Mouse (Mus musculus) spleen, adult 2 months (tissue): ENCODE data around the gene Usp24. TPM values are rescaled to one million over a fixed set of nuclear protein-coding genes. Genes with fewer than 3 reads are reported as not detected.
"Not testable (repeated sequence)": the region's sequence is repeated elsewhere in the genome, so short reads cannot be mapped to it uniquely, and the experiment has no call there.

Experiments
- DNase-seq, 2 experiments: peaks; one replicate each; pipeline versions ENCODE4 v3.0.0 to v3.0.0-alpha.2; 2012 to 2021; ENCODE audit warnings: low spot score in 2 of 2, low read depth in 1 of 2
- H3K27ac ChIP-seq: fragments of 200-500 bp; 2 replicates; pipeline ENCODE4 v1.5.1; 2012; ENCODE audit warnings: low read length, inconsistent platforms; ENCODE audit not compliant: insufficient read depth
- H3K27me3 ChIP-seq: fragments of 200-500 bp; 2 replicates; pipeline ENCODE4 v1.6.1; 2012; ENCODE audit warnings: mild to moderate bottlenecking, moderate library complexity, low read length, inconsistent platforms; ENCODE audit not compliant: control insufficient read depth, insufficient read depth
- H3K36me3 ChIP-seq: fragments of 200-500 bp; 2 replicates; pipeline ENCODE4 v1.6.1; 2012; ENCODE audit warnings: mild to moderate bottlenecking, low read length, inconsistent platforms; ENCODE audit not compliant: control insufficient read depth, insufficient read depth
- H3K4me1 ChIP-seq: fragments of 200-500 bp; 2 replicates; pipeline ENCODE4 v1.6.1; 2011; ENCODE audit warnings: inconsistent platforms; ENCODE audit not compliant: control insufficient read depth, insufficient read depth, insufficient read length
- H3K4me3 ChIP-seq: fragments of 200-500 bp; 2 replicates; pipeline ENCODE4 v1.5.1; 2011; ENCODE audit warnings: mild to moderate bottlenecking, inconsistent platforms; ENCODE audit not compliant: insufficient read depth, insufficient read length; ENCODE audit errors: extremely low read depth
- CTCF ChIP-seq: fragments of 200-500 bp; IDR thresholded peaks from 2 replicates; pipeline ENCODE4 v1.5.1; 2011; ENCODE audit warnings: mild to moderate bottlenecking, inconsistent platforms; ENCODE audit not compliant: insufficient read depth, insufficient read length, insufficient replicate concordance; ENCODE audit errors: extremely low read depth
- POLR2A ChIP-seq: fragments of 200-500 bp; IDR thresholded peaks from 2 replicates; pipeline ENCODE4 v1.6.1; 2011; ENCODE audit warnings: low read depth, low read length, inconsistent platforms
- WGBS: fragments of 180-500 bp; shearing (Covaris S2); methylation state at CpG from one replicate; pipeline ENCODE4 v1.1.7; 2018; 5-methylcytosine and 5-hydroxymethylcytosine counted together
- polyA plus RNA-seq: library from polyadenylated mRNA; depleted of rRNA; stranded (reverse); fragments of >200 nt; gene quantifications from 2 replicates; pipeline ENCODE4 v1.2.3, GENCODE M21; 2012

Usp24 gene
- polyA plus RNA-seq, 1 experiment: 12.1 TPM

DNA sequence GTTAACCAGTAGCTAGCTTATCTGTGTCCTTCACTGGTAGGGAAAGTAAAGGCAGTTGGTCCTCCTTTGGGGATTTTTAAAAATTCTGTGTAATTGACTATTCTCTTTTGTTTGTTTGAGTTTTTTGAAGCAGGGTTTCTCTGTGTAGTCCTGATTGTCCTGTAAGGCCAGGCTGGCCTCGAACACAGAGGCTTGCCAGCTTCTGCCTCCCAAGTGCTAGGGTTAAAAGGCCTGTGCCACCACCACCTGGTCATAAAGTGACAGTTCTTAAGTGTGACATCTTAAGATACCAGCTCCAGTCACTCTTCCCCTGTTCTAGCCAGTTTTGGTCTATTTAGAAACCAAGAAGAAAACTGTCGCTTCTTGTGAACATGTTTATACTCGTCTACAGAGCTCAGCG lies 2.2 kb downstream of the Usp24 start:
- WGBS: 64% methylated on average over 4 of the region's 4 CpGs

DNA sequence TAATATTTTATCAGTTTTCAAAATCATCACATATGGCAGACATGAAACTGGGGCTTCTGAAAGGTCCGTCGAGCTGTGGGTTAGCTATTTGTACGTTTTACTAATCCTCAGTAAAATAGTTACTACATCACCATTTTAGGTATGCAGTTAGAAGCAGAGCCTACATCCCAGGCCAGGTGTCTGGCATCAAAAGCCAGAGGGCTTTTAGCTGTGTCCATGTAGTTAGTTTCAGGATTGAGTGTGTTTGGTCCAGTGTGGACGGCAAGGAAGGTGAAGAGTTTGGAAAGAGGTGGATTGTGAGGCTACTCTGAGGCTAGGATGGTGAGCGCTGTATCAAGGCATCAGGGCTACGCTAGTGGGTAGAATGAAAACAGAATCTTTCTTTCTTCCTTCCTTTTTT lies 3.0 kb downstream of the Usp24 start:
- WGBS: 86% methylated on average over 6 of the region's 6 CpGs
- no peak overlapping the region for H3K4me3 ChIP-seq
- no peak for TF ChIP-seq POLR2A
- no peak for TF ChIP-seq CTCF
- H3K27ac ChIP-seq: no peak overlapping the region
- no peak for DNase-seq
- peaks cover 20% of the 10 kb centered on the region for H3K4me1 ChIP-seq
- H3K36me3 ChIP-seq: no peaks in the 10 kb centered on the region
- H3K27me3 ChIP-seq: 0 out of 2 replicates have a peak, but pooled peaks cover 1% of the 10 kb centered on the region

More for the DNA sequence above, 2.2 kb downstream of the Usp24 start:
- Histone ChIP-seq H3K4me1 (peaks cover 25% of the 10 kb centered on the region), H3K27me3 (0 out of 2 replicates have a peak, but pooled peaks cover 1% of the 10 kb centered on the region), H3K27ac (no peak overlapping the region), H3K4me3 (no peak overlapping the region), H3K36me3 (no peaks in the 10 kb centered on the region)
- no peak for DNase-seq
- TF ChIP-seq POLR2A (no peak), CTCF (peak; percentile 12; the same call in 1 of the 2 replicates)

DNA sequence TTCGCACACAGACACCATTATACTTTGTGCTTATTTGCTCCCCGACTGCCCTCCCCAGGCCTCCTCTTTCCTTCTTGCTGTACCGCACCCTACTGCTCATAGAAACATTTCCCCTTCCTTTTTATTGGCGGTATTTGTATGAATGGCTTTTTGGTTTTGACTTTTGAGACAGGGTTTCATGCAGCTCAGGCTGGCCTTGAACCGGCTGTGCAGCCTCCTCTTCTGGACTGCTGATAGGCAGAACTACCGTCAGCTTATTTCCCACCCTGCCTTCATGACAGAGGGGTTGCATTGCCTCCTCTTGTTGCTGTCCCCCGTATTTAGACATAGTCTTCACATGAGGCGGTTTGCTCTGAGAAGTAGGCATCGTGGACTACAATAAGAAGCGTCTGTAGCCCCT lies 6.8 kb downstream of the Usp24 start:
- no peak for DNase-seq
- Histone ChIP-seq H3K4me3 (no peak overlapping the region), H3K27ac (no peak overlapping the region), H3K36me3 (no peaks in the 10 kb centered on the region), H3K4me1 (peaks cover 9% of the 10 kb centered on the region), H3K27me3 (no peaks in the 10 kb centered on the region)
- no peak for TF ChIP-seq POLR2A
- no peak for TF ChIP-seq CTCF
- 82% methylated on average over 10 of the region's 10 CpGs for WGBS

DNA sequence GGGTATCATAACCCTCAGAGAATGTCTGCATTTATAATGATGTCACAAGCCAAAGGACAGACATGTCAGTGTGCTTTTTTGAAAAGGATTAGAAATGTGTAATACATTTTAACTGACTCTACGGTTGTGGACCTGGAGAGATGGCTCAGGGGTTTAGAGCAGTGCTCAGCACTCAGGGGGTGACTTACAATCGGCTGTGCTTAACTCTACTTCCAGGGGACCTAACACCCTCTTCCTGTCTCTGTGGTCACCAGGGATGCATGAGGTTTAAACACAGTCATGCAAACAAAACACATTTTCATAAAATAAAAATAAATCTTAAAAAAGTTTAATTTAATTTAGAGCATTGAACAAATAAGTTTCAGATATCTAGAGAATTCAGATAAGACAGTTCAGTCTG lies 7.3 kb downstream of the Usp24 start:
- Histone ChIP-seq H3K27ac (no peak overlapping the region), H3K4me1 (peaks cover 9% of the 10 kb centered on the region), H3K36me3 (no peaks in the 10 kb centered on the region), H3K4me3 (no peak overlapping the region), H3K27me3 (no peaks in the 10 kb centered on the region)
- TF ChIP-seq CTCF: no peak
- no peak for TF ChIP-seq POLR2A
- WGBS: 18% methylated on average over 2 of the region's 2 CpGs
- DNase-seq: no peak

DNA sequence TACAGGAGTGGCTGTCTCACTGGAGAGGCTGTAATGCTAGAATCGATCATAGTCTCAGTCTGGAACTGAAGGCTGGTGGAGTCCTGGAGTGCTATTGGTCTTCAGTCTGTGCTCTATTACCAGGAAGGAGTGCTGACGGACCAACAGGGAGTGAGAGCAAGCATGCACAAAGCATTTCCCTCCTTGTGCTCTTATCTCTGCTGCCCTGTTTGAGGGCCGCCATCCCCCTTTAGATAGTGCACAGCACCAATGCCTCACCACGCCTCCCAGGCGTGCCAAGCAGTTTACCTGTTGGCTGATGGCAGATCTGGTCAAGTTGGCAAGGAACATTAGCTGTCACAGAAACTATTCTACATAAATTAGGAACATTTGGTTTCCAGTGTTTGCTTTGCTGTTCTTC lies 11.4 kb downstream of the Usp24 start:
- Histone ChIP-seq H3K36me3 (no peaks in the 10 kb centered on the region), H3K4me3 (no peak overlapping the region), H3K27ac (no peak overlapping the region), H3K4me1 (peaks cover 5% of the 10 kb centered on the region; the same call in 1 of the 2 replicates), H3K27me3 (no peaks in the 10 kb centered on the region)
- no peak for DNase-seq
- TF ChIP-seq CTCF (no peak), POLR2A (no peak)
- WGBS: 88% methylated on average over 5 of the region's 5 CpGs

DNA sequence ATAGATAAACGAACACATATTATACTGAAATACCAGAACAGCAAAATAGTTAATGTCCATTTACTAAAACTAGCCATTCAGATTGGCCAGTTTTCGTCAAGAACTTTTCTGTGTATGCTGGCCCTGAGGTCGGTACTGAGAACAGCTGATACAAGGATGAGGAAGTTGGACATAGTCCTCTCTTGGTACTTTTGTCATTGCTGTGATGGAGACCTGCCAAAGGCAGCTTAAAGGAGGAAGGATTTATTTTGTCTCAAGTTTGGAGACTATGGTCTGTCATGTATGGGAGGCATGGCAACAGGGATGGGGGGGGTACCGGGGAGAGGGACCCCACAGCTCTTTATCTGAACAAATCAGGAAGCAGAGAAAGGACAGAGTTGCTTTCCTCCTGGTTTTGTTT lies 12.7 kb downstream of the Usp24 start:
- H3K27ac ChIP-seq: no peak overlapping the region
- 52% methylated on average over 4 of the region's 4 CpGs for WGBS
- DNase-seq: no peak
- H3K27me3 ChIP-seq: no peaks in the 10 kb centered on the region
- H3K36me3 ChIP-seq: no peaks in the 10 kb centered on the region
- no peaks in the 10 kb centered on the region; the same call in 1 of the 2 replicates for H3K4me1 ChIP-seq
- no peak overlapping the region for H3K4me3 ChIP-seq
- TF ChIP-seq CTCF (no peak), POLR2A (no peak)

DNA sequence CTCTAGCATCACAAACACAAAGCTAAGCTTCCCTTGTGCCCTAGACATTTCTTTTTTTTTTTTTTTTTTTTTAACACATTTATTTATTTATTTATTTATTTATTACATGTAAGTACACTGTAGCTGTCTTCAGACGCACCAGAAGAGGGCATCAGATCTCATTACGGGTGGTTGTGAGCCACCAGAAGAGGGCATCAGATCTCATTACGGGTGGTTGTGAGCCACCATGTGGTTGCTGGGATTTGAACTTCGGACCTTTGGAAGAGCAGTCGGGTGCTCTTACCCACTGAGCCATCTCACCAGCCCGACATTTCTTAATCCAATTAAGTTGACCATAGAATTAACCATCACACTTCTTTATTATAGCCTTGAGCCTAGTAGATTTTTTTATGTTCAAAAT lies 13.2 kb downstream of the Usp24 start:
- not testable (repeated sequence) for DNase-seq, H3K36me3 ChIP-seq, H3K27me3 ChIP-seq, H3K27ac ChIP-seq, H3K4me3 ChIP-seq, H3K4me1 ChIP-seq
- 79% methylated on average over 6 of the region's 6 CpGs for WGBS
